Mouse (Mus musculus) intestine, embryonic 14.5 days (tissue): ENCODE data around the gene Kif9. TPM values are rescaled to one million over a fixed set of nuclear protein-coding genes. Genes with fewer than 3 reads are reported as not detected.

Experiments
- ATAC-seq: fragments of 200-750 bp; cut with Nextera tagmentation; replicated peaks from 2 replicates; pipeline ENCODE4 v1.8.0; 2017; ENCODE audit warnings: low read depth, moderate number of reproducible peaks, moderate TSS enrichment, moderate library complexity; ENCODE audit not compliant: low FRiP score, low TSS enrichment
- DNase-seq: peaks from one replicate; pipeline ENCODE4 v3.0.0-alpha.2; 2018; ENCODE audit warnings: low spot score
- H3K27ac ChIP-seq: fragments of 300-500 bp; sonication (generic); 2 replicates; pipeline ENCODE4 v1.5.1; 2014; ENCODE audit warnings: low read depth, mild to moderate bottlenecking, control low read depth
- H3K27me3 ChIP-seq: fragments of 300-500 bp; sonication (generic); replicated peaks from 2 replicates; pipeline ENCODE4 v1.6.1; 2014; ENCODE audit warnings: low read length, control low read depth; ENCODE audit not compliant: control insufficient read depth, insufficient read depth
- H3K36me3 ChIP-seq: fragments of 300-500 bp; sonication (generic); 2 replicates; pipeline ENCODE4 v1.6.1; 2014; ENCODE audit warnings: low read length, control low read depth; ENCODE audit not compliant: control insufficient read depth, insufficient read depth
- H3K4me1 ChIP-seq: fragments of 300-500 bp; sonication (generic); replicated peaks from 2 replicates; pipeline ENCODE4 v1.6.1; 2014; ENCODE audit warnings: low read length, control low read depth, mixed read lengths; ENCODE audit not compliant: control insufficient read depth, insufficient read depth
- H3K4me2 ChIP-seq: fragments of 300-500 bp; sonication (generic); 2 replicates; pipeline ENCODE4 v1.6.1; 2014; ENCODE audit warnings: low read length
- H3K4me3 ChIP-seq: fragments of 300-500 bp; sonication (generic); 2 replicates; pipeline ENCODE4 v1.5.1; 2014; ENCODE audit warnings: low read depth, low read length, control low read depth, mixed read lengths
- H3K9ac ChIP-seq: fragments of 300-500 bp; sonication (generic); 2 replicates; pipeline ENCODE4 v1.6.1; 2014; ENCODE audit warnings: mild to moderate bottlenecking, low read length
- H3K9me3 ChIP-seq: fragments of 300-500 bp; sonication (generic); 2 replicates; pipeline ENCODE4 v1.6.1; 2016; ENCODE audit warnings: low read length, control low read depth; ENCODE audit not compliant: control insufficient read depth
- WGBS: fragments of 180-500 bp; shearing (Covaris S2); extraction: QIAGEN DNeasy Blood & Tissue Kit; methylation state at CpG from one replicate; pipeline ENCODE4 v1.1.7; 2014; 5-methylcytosine and 5-hydroxymethylcytosine counted together
- polyA plus RNA-seq: library from polyadenylated mRNA; unstranded; fragments of >200 nt; fragmentation: Nextera tagmentation; extraction: Ambion mirVana; gene quantifications from 2 replicates; pipeline ENCODE4 v1.2.1, GENCODE M21; 2014

Gene Kif9
- polyA plus RNA-seq, 1 experiment from 2014 or later, result 1.3 TPM

DNA sequence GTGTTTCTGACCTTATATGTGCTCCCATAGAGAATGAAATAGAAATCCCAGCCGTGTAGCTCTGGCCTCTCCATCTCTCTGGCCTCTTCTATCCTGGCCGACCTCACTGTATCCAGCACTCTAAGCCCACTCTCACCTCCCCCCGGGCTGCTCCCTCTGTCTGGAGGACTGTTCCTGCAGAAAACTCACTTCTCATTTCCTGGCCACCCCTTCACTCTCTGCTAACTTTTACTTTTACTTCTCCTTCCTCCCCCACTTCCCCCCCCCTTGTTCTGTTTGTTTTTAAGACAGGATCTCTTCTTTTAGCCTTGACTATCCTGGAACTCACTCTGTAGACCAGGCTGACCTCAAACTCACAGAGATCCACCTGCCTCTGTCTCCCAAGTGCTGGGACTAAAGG, 24.2 kb upstream of the Kif9 start:
- Histone ChIP-seq H3K27me3 (no peaks in the 10 kb centered on the region), H3K4me3 (no peak overlapping the region), H3K4me1 (no peaks in the 10 kb centered on the region), H3K4me2 (no peak overlapping the region), H3K27ac (no peak overlapping the region), H3K9me3 (no peaks in the 10 kb centered on the region), H3K9ac (no peak overlapping the region), H3K36me3 (peaks cover 12% of the 10 kb centered on the region; the same call in 1 of the 2 replicates)
- 81% methylated on average over 3 of the region's 3 CpGs for WGBS
- ATAC-seq (no peak), DNase-seq (no peak)

DNA sequence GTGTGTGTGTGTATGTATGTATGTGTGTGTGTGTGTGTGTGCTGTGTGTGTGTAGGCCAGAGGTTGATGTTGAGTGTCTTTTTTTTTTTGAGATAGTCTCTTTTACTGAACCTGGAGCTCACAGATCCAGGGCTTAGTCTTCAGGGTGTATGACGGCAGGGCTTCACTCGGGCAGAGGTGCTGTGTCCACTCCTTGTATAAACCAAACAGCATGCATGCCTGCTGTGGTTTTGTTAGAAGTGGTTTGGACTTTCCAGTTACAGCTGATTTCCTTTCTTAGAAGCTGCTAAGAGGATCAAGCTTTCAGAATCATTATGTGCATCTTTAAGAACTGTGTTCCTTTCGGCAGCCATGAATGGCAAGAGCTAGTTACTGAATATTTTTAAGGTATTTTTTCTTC, 18.8 kb upstream of the Kif9 start:
- Histone ChIP-seq H3K4me2 (no peak overlapping the region), H3K36me3 (no peaks in the 10 kb centered on the region), H3K27ac (no peak overlapping the region), H3K4me1 (no peaks in the 10 kb centered on the region; the same call in 1 of the 2 replicates), H3K4me3 (no peak overlapping the region), H3K9me3 (no peaks in the 10 kb centered on the region), H3K27me3 (no peaks in the 10 kb centered on the region), H3K9ac (no peak overlapping the region)
- ATAC-seq, result no peak
- no peak for DNase-seq
- WGBS, result 84% methylated on average over 3 of the region's 3 CpGs

DNA sequence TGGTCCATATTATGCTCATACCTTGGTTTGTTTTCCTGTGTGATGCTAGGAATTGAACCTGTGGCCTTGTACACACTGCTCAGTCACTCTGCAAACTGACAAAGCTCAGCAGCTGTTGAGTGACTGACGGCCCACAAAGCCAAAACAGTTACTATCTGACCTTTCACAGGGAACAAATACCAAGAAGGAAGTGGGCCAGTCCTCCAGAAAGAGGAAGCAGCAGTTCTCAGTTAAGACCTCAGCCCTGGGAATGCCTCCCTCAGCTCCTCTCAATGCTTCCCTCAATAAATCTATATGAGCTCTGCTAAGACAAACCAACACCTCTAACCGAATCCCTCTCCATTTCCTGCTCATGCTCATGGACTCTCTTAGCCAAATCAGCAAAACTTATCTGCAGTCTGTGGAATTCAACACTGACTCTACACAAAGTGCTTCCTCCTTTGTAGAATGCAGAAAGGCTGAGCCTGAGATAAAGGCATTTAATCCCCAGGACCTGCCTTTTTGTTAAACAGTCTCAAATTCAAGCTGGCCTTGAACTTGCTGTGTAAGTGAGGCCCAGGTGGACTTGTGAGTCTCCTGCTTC, 17.5 kb upstream of the Kif9 start:
- DNase-seq (no peak), ATAC-seq (no peak)
- no peak overlapping the region for H3K4me2 ChIP-seq
- peak overlapping the region; percentile 51 for H3K27ac ChIP-seq
- H3K27me3 ChIP-seq, result no peaks in the 10 kb centered on the region
- H3K9me3 ChIP-seq, result no peaks in the 10 kb centered on the region
- H3K4me3 ChIP-seq, result no peak overlapping the region
- 50% methylated on average over 2 of the region's 2 CpGs for WGBS
- 0 out of 2 replicates have a peak, but pooled peaks cover 3% of the 10 kb centered on the region for H3K36me3 ChIP-seq
- H3K4me1 ChIP-seq, result no peaks in the 10 kb centered on the region; the same call in 1 of the 2 replicates
- H3K9ac ChIP-seq, result no peak overlapping the region

DNA sequence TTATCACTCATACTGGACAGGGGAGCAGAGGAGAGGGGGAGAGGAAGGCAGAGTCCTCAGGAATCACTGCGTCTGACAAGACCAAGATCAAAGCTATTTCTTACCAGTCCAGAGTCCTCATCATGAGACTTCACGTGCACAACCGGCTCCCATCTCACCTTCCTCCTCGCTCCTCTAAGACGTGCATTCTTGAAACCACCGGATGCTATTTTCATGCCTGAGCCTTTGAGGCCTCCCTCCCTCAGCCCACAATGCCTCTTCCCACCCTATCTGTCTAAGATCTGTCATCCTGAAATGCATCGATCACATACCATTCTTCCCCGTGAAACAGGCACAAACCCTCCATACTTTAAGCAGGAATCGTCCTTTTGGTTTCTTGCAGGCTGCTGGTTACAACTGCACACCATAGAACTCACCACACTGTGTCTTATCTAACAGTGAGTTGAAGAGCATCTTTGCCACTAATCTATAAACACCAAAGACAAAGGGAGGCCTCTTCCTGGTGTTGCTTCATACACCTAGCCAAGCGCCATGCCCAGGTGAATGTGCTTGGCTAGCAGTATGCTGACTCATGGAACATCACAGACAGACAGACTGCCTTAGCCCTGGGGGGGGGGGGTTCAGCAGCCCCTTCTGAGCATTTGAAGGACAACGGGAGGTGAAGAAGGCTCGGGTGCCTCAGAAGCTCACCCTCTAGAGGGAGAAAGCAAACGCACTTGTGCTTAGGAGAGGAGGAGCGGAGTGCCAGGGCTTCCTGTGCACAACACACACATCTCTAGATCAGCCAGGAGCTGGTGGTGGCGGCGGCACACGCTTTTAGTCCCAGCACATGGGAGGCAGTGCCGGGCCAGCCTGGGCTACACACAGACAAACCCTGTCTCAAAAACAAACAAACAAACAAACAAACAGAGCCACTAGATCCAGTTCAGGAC, 15.6 kb upstream of the Kif9 start:
- 84% methylated on average over 18 of the region's 18 CpGs for WGBS
- H3K4me2 ChIP-seq, result no peak overlapping the region
- ATAC-seq, result no peak

DNA sequence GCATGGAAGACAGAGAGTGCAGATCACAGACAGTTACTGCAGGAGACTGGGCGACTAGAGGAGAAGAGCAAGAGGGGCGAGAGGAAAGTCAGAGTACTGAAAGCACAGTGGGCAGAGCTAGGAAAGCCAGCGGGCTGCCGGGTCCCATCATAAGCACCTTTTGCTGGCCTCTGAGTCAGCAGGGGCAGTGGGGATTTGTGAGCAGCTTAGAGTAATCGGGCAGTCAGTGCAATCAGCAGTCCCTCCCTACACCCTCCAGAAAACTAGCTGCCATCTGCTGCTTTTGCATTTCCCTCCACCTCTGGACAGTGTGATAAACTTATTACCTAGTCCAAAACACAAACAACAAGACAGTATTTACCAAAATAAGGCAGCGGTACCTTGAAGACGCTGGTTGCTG, 14.4 kb upstream of the Kif9 start:
- Histone ChIP-seq H3K4me3 (no peak overlapping the region), H3K4me2 (no peak overlapping the region), H3K9ac (no peak overlapping the region), H3K9me3 (no peaks in the 10 kb centered on the region), H3K4me1 (no peaks in the 10 kb centered on the region; the same call in 1 of the 2 replicates), H3K27me3 (no peaks in the 10 kb centered on the region), H3K36me3 (0 out of 2 replicates have a peak, but pooled peaks cover 3% of the 10 kb centered on the region), H3K27ac (no peak overlapping the region)
- DNase-seq (no peak), ATAC-seq (no peak)
- 72% methylated on average over 7 of the region's 7 CpGs for WGBS

More for the DNA sequence above, 15.6 kb upstream of the Kif9 start:
- H3K27ac ChIP-seq, result no peak overlapping the region
- H3K9ac ChIP-seq, result no peak overlapping the region
- H3K4me1 ChIP-seq, result no peaks in the 10 kb centered on the region; the same call in 1 of the 2 replicates
- H3K36me3 ChIP-seq, result 0 out of 2 replicates have a peak, but pooled peaks cover 3% of the 10 kb centered on the region
- no peak overlapping the region for H3K4me3 ChIP-seq
- no peaks in the 10 kb centered on the region for H3K27me3 ChIP-seq
- H3K9me3 ChIP-seq, result no peaks in the 10 kb centered on the region
- DNase-seq, result no peak

DNA sequence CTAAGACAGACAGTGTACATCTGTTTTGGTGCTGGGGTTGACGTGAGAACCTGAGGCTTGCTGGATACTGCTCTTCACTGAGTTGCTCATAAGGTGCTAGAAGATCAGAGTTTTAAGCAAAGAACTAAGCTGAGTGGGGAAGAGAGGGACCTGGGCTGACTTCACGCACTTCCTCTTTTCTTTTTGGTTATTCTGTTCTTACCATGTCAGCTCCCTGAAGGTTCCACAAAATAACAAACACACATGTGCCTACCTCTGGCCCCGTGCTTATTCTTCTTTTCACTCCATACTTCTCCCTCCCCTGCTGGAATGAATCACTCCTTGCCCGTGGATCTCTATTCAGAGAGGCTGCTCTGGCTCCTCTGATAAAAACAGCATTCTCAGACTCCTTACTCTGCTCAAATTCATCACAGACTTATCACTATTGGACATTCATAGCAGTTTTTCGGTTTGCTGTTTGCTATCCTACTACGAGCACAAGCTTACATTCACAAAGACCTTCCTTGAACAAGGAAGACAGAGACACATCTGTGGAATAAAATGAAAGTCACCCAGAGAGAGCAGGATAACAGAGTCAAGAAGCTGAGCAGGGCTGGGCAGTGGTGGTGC, 12.7 kb upstream of the Kif9 start:
- H3K27me3 ChIP-seq, result no peaks in the 10 kb centered on the region
- H3K9me3 ChIP-seq, result no peaks in the 10 kb centered on the region
- ATAC-seq (no peak), DNase-seq (no peak)
- 0 out of 2 replicates have a peak, but pooled peaks cover 3% of the 10 kb centered on the region for H3K36me3 ChIP-seq
- WGBS, result 91% methylated on average over 6 of the region's 6 CpGs
- no peak overlapping the region for H3K27ac ChIP-seq
- H3K4me2 ChIP-seq, result no peak overlapping the region
- no peak overlapping the region for H3K9ac ChIP-seq
- no peaks in the 10 kb centered on the region; the same call in 1 of the 2 replicates for H3K4me1 ChIP-seq
- no peak overlapping the region for H3K4me3 ChIP-seq

DNA sequence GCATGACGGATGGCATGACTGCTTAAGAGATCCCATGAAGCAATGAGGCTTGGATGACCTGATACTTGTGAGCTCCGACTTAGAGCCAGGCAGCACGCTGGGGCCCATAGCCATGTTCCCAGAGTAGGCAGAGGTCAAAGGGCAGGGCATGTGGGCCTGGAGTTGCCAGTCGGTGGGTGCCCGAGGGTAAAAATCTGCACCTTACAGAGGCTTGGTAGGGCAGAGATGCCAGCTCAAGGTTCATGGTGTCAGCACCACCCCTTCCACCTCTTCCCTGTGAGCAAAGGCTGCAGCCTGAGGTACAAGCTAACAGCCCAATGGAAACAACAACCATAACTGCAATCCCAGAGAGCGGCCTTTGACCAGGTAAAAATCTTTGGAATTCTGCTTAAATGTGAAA, 11.4 kb upstream of the Kif9 start:
- WGBS, result 91% methylated on average over 6 of the region's 6 CpGs

DNA sequence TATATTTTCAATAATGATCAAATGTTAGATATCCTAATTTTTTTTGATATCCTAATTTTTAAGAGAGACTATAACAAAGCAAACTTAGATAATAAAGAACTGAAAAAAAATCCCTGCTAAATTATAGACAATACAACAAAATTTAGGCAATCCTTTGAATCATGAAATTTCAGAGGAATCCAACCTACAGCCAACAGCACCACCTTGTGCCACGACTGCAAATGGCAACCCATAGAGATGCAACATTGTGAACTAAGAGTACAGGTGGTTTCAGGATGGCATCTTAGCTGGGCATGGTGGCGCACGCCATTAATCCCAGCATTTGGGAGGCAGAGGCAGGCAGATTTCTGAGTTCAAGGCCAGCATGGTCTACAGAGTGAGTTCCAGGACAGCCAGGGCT, 10.6 kb upstream of the Kif9 start:
- Histone ChIP-seq H3K4me3 (no peak overlapping the region), H3K27me3 (no peaks in the 10 kb centered on the region), H3K36me3 (0 out of 2 replicates have a peak, but pooled peaks cover 3% of the 10 kb centered on the region), H3K4me1 (no peaks in the 10 kb centered on the region), H3K9ac (no peak overlapping the region), H3K27ac (no peak overlapping the region), H3K9me3 (no peaks in the 10 kb centered on the region), H3K4me2 (no peak overlapping the region)
- ATAC-seq, result no peak
- WGBS, result 81% methylated on average over 3 of the region's 3 CpGs
- no peak for DNase-seq

More for the DNA sequence above, 11.4 kb upstream of the Kif9 start:
- Histone ChIP-seq H3K4me3 (no peak overlapping the region), H3K27me3 (no peaks in the 10 kb centered on the region), H3K27ac (no peak overlapping the region), H3K9ac (no peak overlapping the region), H3K9me3 (no peaks in the 10 kb centered on the region), H3K4me1 (no peaks in the 10 kb centered on the region), H3K36me3 (0 out of 2 replicates have a peak, but pooled peaks cover 3% of the 10 kb centered on the region), H3K4me2 (no peak overlapping the region)
- DNase-seq (no peak), ATAC-seq (no peak)
